Mouse (Mus musculus): ENCODE measurements at regions not wholly inside any gene's neighbourhood (a gene's known extent, or its start where the extent isn't known, plus 50 kb on each side); places are given as distances from the start of the nearest gene placed in this dataset.

DNA sequence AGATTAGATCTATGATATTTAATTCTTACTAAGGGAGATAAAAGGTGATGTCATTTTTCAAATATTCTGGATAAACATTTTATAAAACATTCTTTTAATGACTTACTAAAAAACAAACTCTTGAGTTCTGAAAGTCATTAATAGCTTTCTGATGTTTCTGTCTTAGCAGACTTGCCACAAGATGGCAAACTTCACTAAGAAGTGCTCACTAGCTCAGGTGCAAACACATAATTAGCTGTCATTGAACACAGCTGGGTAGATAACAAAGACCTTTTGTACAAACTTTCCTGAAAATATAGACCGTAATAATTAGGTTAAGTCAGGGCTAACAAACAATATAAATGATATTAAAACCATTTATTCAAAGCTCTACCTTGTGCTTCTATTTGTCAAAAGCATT lies 273.4 kb upstream of the Gm8871 start:
- ATAC-seq (replicated peaks; ENCODE audit: low FRiP score, low read depth) (no peak), DNase-seq (ENCODE audit: low spot score) (peak; percentile 24)
- WGBS: 37% methylated on average over 1 of the region's 1 CpGs
- no peaks in the 10 kb centered on the region for H3K36me3 ChIP-seq (ENCODE audit: insufficient read depth, low read length)
- no peak overlapping the region for H3K4me2 ChIP-seq (ENCODE audit: low read length)
- peak; percentile 58 for TF ChIP-seq CTCF (IDR thresholded peaks at IDR 0.05; ENCODE audit: low read depth)
- no peaks in the 10 kb centered on the region for H3K27me3 ChIP-seq (ENCODE audit: insufficient read depth, low read length)
- no peaks in the 10 kb centered on the region for H3K4me1 ChIP-seq (replicated peaks; ENCODE audit: insufficient read depth, low read length)
- H3K4me3 ChIP-seq (replicated peaks; ENCODE audit: low read depth, low read length): no peak overlapping the region
- H3K27ac ChIP-seq: no peak overlapping the region
- H3K9me3 ChIP-seq (replicated peaks; ENCODE audit: low read length): no peaks in the 10 kb centered on the region
- H3K9ac ChIP-seq (ENCODE audit: low read depth, low read length): no peak overlapping the region

DNA sequence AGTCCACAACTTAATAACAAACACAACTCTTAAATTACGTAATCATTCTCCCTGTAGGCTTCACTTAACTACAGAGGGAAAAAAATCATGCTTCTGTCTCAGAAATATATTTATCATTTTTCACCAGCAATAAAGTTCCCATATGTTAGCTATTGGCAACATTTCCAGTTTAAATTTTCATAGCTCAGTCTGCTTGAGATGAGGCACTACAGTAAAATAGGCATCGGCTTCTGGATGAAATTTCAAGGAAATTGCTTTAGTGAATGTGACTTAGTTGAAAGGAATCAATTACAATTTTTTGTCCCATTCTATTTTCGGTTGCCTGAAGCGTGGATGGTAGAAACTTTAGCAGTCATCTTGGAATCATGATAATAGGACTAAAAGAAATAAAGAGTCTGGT lies 262.1 kb upstream of the Gm8871 start:
- H3K36me3 ChIP-seq (ENCODE audit: insufficient read depth, low read length): no peaks in the 10 kb centered on the region
- H3K27ac ChIP-seq: no peak overlapping the region
- DNase-seq (ENCODE audit: low spot score) (no peak), ATAC-seq (replicated peaks; ENCODE audit: low FRiP score, low read depth) (no peak)
- H3K4me3 ChIP-seq (replicated peaks; ENCODE audit: low read depth, low read length): no peak overlapping the region
- H3K9ac ChIP-seq (ENCODE audit: low read depth, low read length): no peak overlapping the region
- 70% methylated on average over 4 of the region's 4 CpGs for WGBS
- no peaks in the 10 kb centered on the region for H3K9me3 ChIP-seq (replicated peaks; ENCODE audit: low read length)
- H3K27me3 ChIP-seq (ENCODE audit: insufficient read depth, low read length): no peaks in the 10 kb centered on the region
- H3K4me1 ChIP-seq (replicated peaks; ENCODE audit: insufficient read depth, low read length): no peaks in the 10 kb centered on the region
- no peak overlapping the region for H3K4me2 ChIP-seq (ENCODE audit: low read length)
- no peak for TF ChIP-seq CTCF (IDR thresholded peaks at IDR 0.05; ENCODE audit: low read depth)

GRCm38 (mm10) chr5:10727056-10727455 lies 220.5 kb upstream of the Gm8871 start:
- no peaks in the 10 kb centered on the region for H3K36me3 ChIP-seq (ENCODE audit: insufficient read depth, low read length)
- DNase-seq (ENCODE audit: low spot score): no peak
- no peaks in the 10 kb centered on the region for H3K4me1 ChIP-seq (replicated peaks; ENCODE audit: insufficient read depth, low read length)
- H3K27me3 ChIP-seq (ENCODE audit: insufficient read depth, low read length): no peaks in the 10 kb centered on the region
- H3K9me3 ChIP-seq (replicated peaks; ENCODE audit: low read length): no peaks in the 10 kb centered on the region
- no peak overlapping the region for H3K27ac ChIP-seq
- no peak overlapping the region for H3K9ac ChIP-seq (ENCODE audit: low read depth, low read length)
- no peak for ATAC-seq (replicated peaks; ENCODE audit: low FRiP score, low read depth)
- no peak for TF ChIP-seq CTCF (IDR thresholded peaks at IDR 0.05; ENCODE audit: low read depth)
- H3K4me2 ChIP-seq (ENCODE audit: low read length): no peak overlapping the region
- no peak overlapping the region for H3K4me3 ChIP-seq (replicated peaks; ENCODE audit: low read depth, low read length)

- Histone ChIP-seq H3K4me1 (replicated peaks; ENCODE audit: insufficient read depth, low read length) (no peaks in the 10 kb centered on the region), H3K9me3 (replicated peaks; ENCODE audit: low read length) (no peaks in the 10 kb centered on the region), H3K4me2 (ENCODE audit: low read length) (no peak overlapping the region), H3K27ac (no peak overlapping the region), H3K36me3 (ENCODE audit: insufficient read depth, low read length) (no peaks in the 10 kb centered on the region), H3K27me3 (ENCODE audit: insufficient read depth, low read length) (no peaks in the 10 kb centered on the region), H3K9ac (ENCODE audit: low read depth, low read length) (no peak overlapping the region), H3K4me3 (replicated peaks; ENCODE audit: low read depth, low read length) (no peak overlapping the region)
- no peak for TF ChIP-seq CTCF (IDR thresholded peaks at IDR 0.05; ENCODE audit: low read depth)
- DNase-seq (ENCODE audit: low spot score) (no peak), ATAC-seq (replicated peaks; ENCODE audit: low FRiP score, low read depth) (no peak)
- WGBS: 29% methylated on average over 1 of the region's 1 CpGs
Observed at GRCm38 (mm10) chr5:10749546-10749945, 198.1 kb upstream of the Gm8871 start.

- H3K4me1 ChIP-seq (replicated peaks; ENCODE audit: insufficient read depth, low read length): no peaks in the 10 kb centered on the region
- H3K27me3 ChIP-seq (ENCODE audit: insufficient read depth, low read length): no peaks in the 10 kb centered on the region
- no peaks in the 10 kb centered on the region for H3K9me3 ChIP-seq (replicated peaks; ENCODE audit: low read length)
- no peak overlapping the region for H3K4me2 ChIP-seq (ENCODE audit: low read length)
- TF ChIP-seq CTCF (IDR thresholded peaks at IDR 0.05; ENCODE audit: low read depth): no peak
- H3K27ac ChIP-seq: no peak overlapping the region
- no peak for DNase-seq (ENCODE audit: low spot score)
- 95% methylated on average over 1 of the region's 1 CpGs for WGBS
- H3K36me3 ChIP-seq (ENCODE audit: insufficient read depth, low read length): no peaks in the 10 kb centered on the region
- ATAC-seq (replicated peaks; ENCODE audit: low FRiP score, low read depth): no peak
- H3K4me3 ChIP-seq (replicated peaks; ENCODE audit: low read depth, low read length): no peak overlapping the region
- H3K9ac ChIP-seq (ENCODE audit: low read depth, low read length): no peak overlapping the region
Observed at GRCm38 (mm10) chr5:10767469-10767868, 180.1 kb upstream of the Gm8871 start.

Data from kidney, postnatal 0 days (tissue).